Mouse (Mus musculus) myocyte (in vitro differentiated cells): ENCODE results near the gene Gm20388. TPM values are rescaled to one million over a fixed set of nuclear protein-coding genes. Genes with fewer than 3 reads are reported as not detected.
A peak's percentile ranks its signal among the peaks of the same experiment; 100 is the strongest.
"Not testable (repeated sequence)": the region's sequence is repeated elsewhere in the genome, so short reads cannot be mapped to it uniquely, and the experiment has no call there.

Experiments
- H3K27me3 ChIP-seq: one replicate; pipeline ENCODE4 v1.6.1; 2011; ENCODE audit not compliant: control insufficient read depth, insufficient read depth, insufficient read length
- H3K36me3 ChIP-seq: one replicate; pipeline ENCODE4 v1.6.1; 2011; ENCODE audit not compliant: control insufficient read depth, insufficient read depth
- H3K4me2 ChIP-seq: one replicate; pipeline ENCODE4 v1.6.1; 2011; ENCODE audit warnings: low read depth, control low read depth
- H3K4me3 ChIP-seq: one replicate; pipeline ENCODE4 v1.5.1; 2011; ENCODE audit warnings: mild to moderate bottlenecking, control low read depth, moderate library complexity
- H3K79me2 ChIP-seq: one replicate; pipeline ENCODE4 v1.6.1; 2011; ENCODE audit not compliant: control insufficient read depth, insufficient read depth
- H3ac ChIP-seq: one replicate; pipeline ENCODE4 v1.6.1; 2011; ENCODE audit not compliant: control insufficient read depth, insufficient read length
- CEBPB ChIP-seq: IDR thresholded peaks from 2 replicates; pipeline ENCODE4 v1.6.1; 2011; ENCODE audit warnings: mild to moderate bottlenecking, moderate library complexity; ENCODE audit not compliant: poor library complexity, insufficient read depth, severe bottlenecking
- E2F4 ChIP-seq: IDR thresholded peaks from one replicate; pipeline ENCODE4 v1.6.1; 2011; ENCODE audit warnings: mild to moderate bottlenecking, control low read depth, moderate library complexity; ENCODE audit not compliant: insufficient read depth
- MAX ChIP-seq: IDR thresholded peaks from one replicate; pipeline ENCODE4 v1.6.1; 2011; ENCODE audit warnings: low read depth, mild to moderate bottlenecking, control low read depth
- MYOD1 ChIP-seq, 3 experiments: IDR thresholded peaks; one replicate each; pipeline ENCODE4 v1.6.1; 2011; ENCODE audit warnings: control low read depth in 2 of 3, low read depth in 2 of 3, mild to moderate bottlenecking in 2 of 3, moderate library complexity in 1 of 3; ENCODE audit not compliant: insufficient read length in 2 of 3, control insufficient read depth in 1 of 3
- MYOG ChIP-seq, 3 experiments: IDR thresholded peaks; one replicate each; pipeline ENCODE4 v1.6.1; 2011; ENCODE audit warnings: control low read depth in 2 of 3, low read depth in 2 of 3, mild to moderate bottlenecking in 2 of 3; ENCODE audit not compliant: insufficient read length in 2 of 3, control insufficient read depth in 1 of 3, insufficient read depth in 1 of 3
- POLR2A ChIP-seq: IDR thresholded peaks from one replicate; pipeline ENCODE4 v1.6.1; 2011; ENCODE audit warnings: low read depth, mild to moderate bottlenecking, control low read depth, moderate library complexity; ENCODE audit not compliant: insufficient read length
- POLR2AphosphoS2 ChIP-seq: IDR thresholded peaks from one replicate; pipeline ENCODE4 v1.6.1; 2011; ENCODE audit warnings: low read depth, control low read depth; ENCODE audit not compliant: insufficient read length
- REST ChIP-seq: IDR thresholded peaks from one replicate; pipeline ENCODE4 v1.6.1; 2011; ENCODE audit warnings: mild to moderate bottlenecking, control low read depth, moderate library complexity; ENCODE audit not compliant: insufficient read depth, insufficient read length
- SRF ChIP-seq: IDR thresholded peaks from one replicate; pipeline ENCODE4 v1.6.1; 2011; ENCODE audit warnings: low read depth; ENCODE audit not compliant: control insufficient read depth, insufficient read length
- TCF12 ChIP-seq: IDR thresholded peaks from one replicate; pipeline ENCODE4 v1.6.1; 2011; ENCODE audit warnings: mild to moderate bottlenecking, control low read depth; ENCODE audit not compliant: poor library complexity, insufficient read depth, severe bottlenecking
- TCF3 ChIP-seq: IDR thresholded peaks from one replicate; pipeline ENCODE4 v1.6.1; 2011; ENCODE audit warnings: low read depth, control low read depth; ENCODE audit not compliant: insufficient read length
- USF1 ChIP-seq: IDR thresholded peaks from one replicate; pipeline ENCODE4 v1.6.1; 2011; ENCODE audit warnings: low read depth, mild to moderate bottlenecking, control low read depth, moderate library complexity
- polyA plus RNA-seq: library from polyadenylated mRNA; unstranded; fragments of >200 nt; fragmentation: generic; extraction: Trizol; gene quantifications from one replicate; pipeline ENCODE4 v1.2.1, GENCODE M21; 2012; ENCODE audit warnings: missing spikeins

Gm20388 gene
- polyA plus RNA-seq, 1 experiment = 15.3 TPM

DNA sequence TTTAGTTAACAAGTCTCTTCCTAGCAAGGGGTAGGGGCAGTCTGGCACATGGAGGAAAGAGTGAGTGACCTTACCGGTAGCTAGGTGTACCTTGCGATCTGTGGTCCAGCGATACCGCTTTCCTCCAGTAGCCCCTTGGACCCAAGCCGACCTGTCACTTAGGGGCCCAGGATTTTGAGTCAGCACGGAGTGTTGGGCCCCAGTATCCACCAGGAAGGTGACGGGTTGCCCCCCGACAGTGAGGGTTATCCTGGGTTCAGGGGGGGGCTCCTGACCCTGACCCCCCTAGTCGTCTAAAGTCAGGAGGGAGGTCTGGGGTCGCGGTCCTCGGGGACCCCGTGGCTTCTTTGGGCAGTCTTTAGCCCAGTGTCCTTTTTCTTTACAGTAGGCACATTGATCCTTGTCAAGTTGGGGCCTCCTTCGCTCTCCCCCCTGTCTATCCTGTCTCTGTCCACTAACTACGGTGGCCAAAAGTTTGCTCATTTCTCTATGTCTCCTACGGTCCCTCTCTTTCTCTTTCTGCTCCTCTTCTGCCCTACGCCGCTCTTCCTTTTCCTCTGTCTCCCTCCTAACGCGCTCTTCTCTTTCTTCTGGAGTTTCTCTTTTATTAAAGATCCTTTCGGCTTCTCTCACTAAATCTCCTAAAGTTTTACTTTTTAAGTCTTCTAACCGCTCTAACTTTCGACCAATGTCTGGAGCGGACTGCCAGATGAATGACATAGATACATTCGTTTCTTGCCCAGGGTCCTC, 3521.2 kb downstream of the Gm20388 start:
- no peaks in the 10 kb centered on the region for H3K79me2 ChIP-seq
- no peaks in the 10 kb centered on the region for H3K27me3 ChIP-seq
- no peaks in the 10 kb centered on the region for H3K36me3 ChIP-seq
- no peak overlapping the region for H3K4me3 ChIP-seq
- TF ChIP-seq CEBPB (no peak), REST (no peak), POLR2AphosphoS2 (no peak), SRF (no peak), MAX (no peak), POLR2A (no peak), MYOG (IDR thresholded peaks at IDR 0.05; ENCODE audit: control insufficient read depth in 1 of 3, insufficient read depth in 1 of 3, insufficient read length in 2 of 3, low read depth in 2 of 3) (no peak), E2F4 (no peak), TCF12 (no peak), MYOD1 (IDR thresholded peaks at IDR 0.05; ENCODE audit: control insufficient read depth in 1 of 3, insufficient read length in 2 of 3, low read depth in 2 of 3) (no peak), TCF3 (no peak), USF1 (no peak)
- no peak overlapping the region for H3ac ChIP-seq
- no peak overlapping the region for H3K4me2 ChIP-seq

DNA sequence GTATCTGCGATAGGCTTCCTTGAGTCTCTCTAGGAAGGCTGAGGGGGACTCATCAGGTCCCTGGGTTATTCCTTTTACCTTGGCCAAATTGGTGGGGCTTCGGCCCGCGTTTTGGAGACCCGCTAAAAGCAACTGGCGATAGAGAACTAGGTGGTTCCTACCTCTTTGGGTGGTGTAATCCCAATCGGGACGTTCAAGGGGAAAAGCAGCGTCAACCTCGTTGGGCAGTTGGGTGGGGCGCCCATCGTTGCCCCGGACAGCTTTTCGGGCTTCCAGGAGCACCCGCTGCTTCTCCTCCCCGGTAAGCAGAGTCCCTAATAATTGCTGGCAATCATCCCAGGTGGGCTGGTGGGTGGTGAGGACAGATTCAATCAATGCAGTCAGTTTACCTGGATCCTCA, 3521.7 kb downstream of the Gm20388 start:
- Histone ChIP-seq H3K4me2 (no peak overlapping the region), H3K79me2 (no peaks in the 10 kb centered on the region), H3ac (no peak overlapping the region), H3K27me3 (no peaks in the 10 kb centered on the region), H3K36me3 (no peaks in the 10 kb centered on the region), H3K4me3 (no peak overlapping the region)
- TF ChIP-seq MYOD1 (IDR thresholded peaks at IDR 0.05; ENCODE audit: control insufficient read depth in 1 of 3, insufficient read length in 2 of 3, low read depth in 2 of 3) (no peak), REST (no peak), TCF3 (no peak), CEBPB (no peak), USF1 (no peak), TCF12 (no peak), POLR2A (no peak), SRF (no peak), MYOG (IDR thresholded peaks at IDR 0.05; ENCODE audit: control insufficient read depth in 1 of 3, insufficient read depth in 1 of 3, insufficient read length in 2 of 3, low read depth in 2 of 3) (no peak), POLR2AphosphoS2 (no peak), E2F4 (no peak), MAX (no peak)

DNA sequence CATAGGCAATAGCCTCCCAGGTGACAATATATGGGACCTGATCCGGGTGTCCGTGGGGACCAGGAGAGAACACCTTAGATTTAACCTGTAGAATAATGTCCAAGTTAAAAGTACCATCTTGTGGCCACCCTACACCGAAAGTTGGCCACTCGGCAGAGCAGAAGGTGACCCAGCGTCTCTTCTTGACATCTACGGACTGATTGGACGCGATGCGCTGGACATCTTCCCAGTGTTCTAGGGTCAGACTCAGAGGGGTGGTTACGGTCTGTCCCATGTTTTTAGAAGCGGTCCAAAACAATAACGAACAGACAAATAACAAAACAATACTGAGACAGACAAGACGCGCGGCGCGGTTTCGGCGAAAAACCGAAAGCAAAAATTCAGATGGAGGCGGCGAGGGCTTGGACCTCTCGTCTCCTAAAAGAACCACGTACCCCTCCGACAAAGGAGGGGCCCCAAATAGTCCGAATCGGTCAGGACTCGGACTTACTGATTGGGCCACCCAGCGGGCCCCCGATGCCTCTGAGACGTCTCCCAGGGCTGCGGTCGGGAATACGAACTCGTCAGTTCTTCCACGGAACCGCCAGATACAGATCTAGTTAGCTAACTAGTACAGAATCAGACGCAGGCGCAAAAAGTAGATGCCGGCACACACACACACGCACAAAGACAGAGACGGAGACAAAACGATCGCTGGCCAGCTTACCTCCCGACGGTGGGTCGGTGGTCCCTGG, 3522.8 kb downstream of the Gm20388 start:
- H3K79me2 ChIP-seq, H3ac ChIP-seq, H3K36me3 ChIP-seq, H3K27me3 ChIP-seq, H3K4me2 ChIP-seq, H3K4me3 ChIP-seq: not testable (repeated sequence)

DNA sequence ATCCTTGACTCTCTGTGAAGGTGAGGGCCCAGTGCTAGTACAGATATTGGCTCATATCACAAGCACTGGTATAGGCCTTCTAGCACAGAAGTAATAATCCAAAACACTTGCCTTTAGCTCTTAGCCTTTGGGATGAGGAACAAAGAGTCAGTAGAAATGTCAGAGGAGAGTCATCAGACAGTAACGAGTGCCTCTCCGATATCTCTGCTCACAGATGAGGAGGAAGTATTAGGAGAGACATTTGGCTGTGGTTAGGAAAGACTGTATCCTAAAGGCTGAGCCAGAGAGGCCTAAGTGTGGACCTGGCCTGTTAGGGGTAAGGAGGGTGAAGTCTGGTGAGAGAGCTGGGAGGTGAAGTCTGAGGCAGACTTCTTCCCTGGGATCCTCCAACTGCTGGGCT, 3531.1 kb downstream of the Gm20388 start:
- H3K79me2 ChIP-seq = no peaks in the 10 kb centered on the region
- no peak overlapping the region for H3K4me3 ChIP-seq
- H3K36me3 ChIP-seq = no peaks in the 10 kb centered on the region
- TF ChIP-seq POLR2A (no peak), E2F4 (no peak), TCF12 (no peak), REST (no peak), MAX (no peak), TCF3 (no peak), SRF (no peak), CEBPB (no peak), POLR2AphosphoS2 (no peak), MYOG (IDR thresholded peaks at IDR 0.05; ENCODE audit: control insufficient read depth in 1 of 3, insufficient read depth in 1 of 3, insufficient read length in 2 of 3, low read depth in 2 of 3) (no peak), MYOD1 (IDR thresholded peaks at IDR 0.05; ENCODE audit: control insufficient read depth in 1 of 3, insufficient read length in 2 of 3, low read depth in 2 of 3) (no peak), USF1 (no peak)
- no peak overlapping the region for H3ac ChIP-seq
- H3K27me3 ChIP-seq = no peaks in the 10 kb centered on the region
- H3K4me2 ChIP-seq = no peak overlapping the region

DNA sequence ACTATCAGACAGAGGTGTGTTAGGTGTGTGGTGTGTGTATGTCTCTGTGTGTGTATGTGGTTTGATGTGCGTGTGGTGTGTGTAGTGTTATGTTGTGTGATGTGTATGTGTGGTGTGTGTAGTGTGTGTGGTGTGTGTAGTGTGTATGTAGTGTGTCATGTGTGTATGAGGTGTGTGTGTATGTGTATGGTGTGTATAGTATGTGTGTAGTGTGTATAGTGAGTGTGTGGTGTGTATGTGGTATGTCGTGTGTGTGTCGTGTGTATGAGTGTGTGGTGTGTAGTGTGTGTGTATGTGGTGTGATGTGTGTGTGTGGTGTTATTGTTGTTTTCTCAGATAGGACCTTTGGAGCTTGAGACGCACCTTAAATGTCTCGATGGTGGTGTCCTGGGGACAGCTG, 3531.7 kb downstream of the Gm20388 start:
- no peaks in the 10 kb centered on the region for H3K27me3 ChIP-seq
- no peak for TF ChIP-seq TCF12
- TF ChIP-seq REST = no peak
- no peak for TF ChIP-seq POLR2A
- no peak for TF ChIP-seq USF1
- no peak for TF ChIP-seq CEBPB
- TF ChIP-seq TCF3 = no peak
- no peak for TF ChIP-seq SRF
- no peak for TF ChIP-seq MYOG (IDR thresholded peaks at IDR 0.05; ENCODE audit: control insufficient read depth in 1 of 3, insufficient read depth in 1 of 3, insufficient read length in 2 of 3, low read depth in 2 of 3)
- no peak for TF ChIP-seq E2F4
- no peak for TF ChIP-seq MAX
- no peak for TF ChIP-seq POLR2AphosphoS2
- H3K79me2 ChIP-seq = no peaks in the 10 kb centered on the region
- no peaks in the 10 kb centered on the region for H3K36me3 ChIP-seq
- peak overlapping the region; percentile 45 for H3ac ChIP-seq
- peak overlapping the region; percentile 32 for H3K4me3 ChIP-seq
- no peak overlapping the region for H3K4me2 ChIP-seq
